Mouse (Mus musculus) testis, adult 2 months (tissue): ENCODE measurements around the gene P2ry6. TPM values are rescaled to one million over a fixed set of nuclear protein-coding genes. Genes with fewer than 3 reads are reported as not detected.

Source experiments
- H3K27ac ChIP-seq: fragments of 200-500 bp; 2 replicates; pipeline ENCODE4 v1.5.1; 2012; ENCODE audit warnings: low read depth, low read length; ENCODE audit not compliant: control insufficient read depth, insufficient read depth
- H3K27me3 ChIP-seq: fragments of 200-500 bp; 2 replicates; pipeline ENCODE4 v1.6.1; 2012; ENCODE audit warnings: mild to moderate bottlenecking, low read length, moderate library complexity; ENCODE audit not compliant: control insufficient read depth, insufficient read depth
- H3K36me3 ChIP-seq: fragments of 200-500 bp; 2 replicates; pipeline ENCODE4 v1.6.1; 2012; ENCODE audit warnings: mild to moderate bottlenecking, low read length; ENCODE audit not compliant: control insufficient read depth, insufficient read depth
- H3K4me1 ChIP-seq: fragments of 200-500 bp; 2 replicates; pipeline ENCODE4 v1.6.1; 2012; ENCODE audit warnings: low read length; ENCODE audit not compliant: control insufficient read depth, insufficient read depth
- H3K4me3 ChIP-seq: fragments of 200-500 bp; 2 replicates; pipeline ENCODE4 v1.5.1; 2012; ENCODE audit warnings: low read depth, mild to moderate bottlenecking, low read length, moderate library complexity, mixed read lengths; ENCODE audit not compliant: control insufficient read depth
- CTCF ChIP-seq: fragments of 200-500 bp; IDR thresholded peaks from 2 replicates; pipeline ENCODE4 v1.5.1; 2012; ENCODE audit warnings: low read depth, mild to moderate bottlenecking, inconsistent platforms, low read length, moderate library complexity; ENCODE audit not compliant: control insufficient read depth, insufficient read depth, insufficient replicate concordance
- POLR2A ChIP-seq: fragments of 200-500 bp; IDR thresholded peaks from 2 replicates; pipeline ENCODE4 v1.6.1; 2012; ENCODE audit warnings: low read depth, mild to moderate bottlenecking, inconsistent platforms, low read length, moderate library complexity; ENCODE audit not compliant: control insufficient read depth
- polyA plus RNA-seq: library from polyadenylated mRNA; depleted of rRNA; stranded (reverse); fragments of >200 nt; gene quantifications from 2 replicates; pipeline ENCODE4 v1.2.3, GENCODE M21; 2012

The P2ry6 gene
- polyA plus RNA-seq, 1 experiment = 2.9 TPM

DNA sequence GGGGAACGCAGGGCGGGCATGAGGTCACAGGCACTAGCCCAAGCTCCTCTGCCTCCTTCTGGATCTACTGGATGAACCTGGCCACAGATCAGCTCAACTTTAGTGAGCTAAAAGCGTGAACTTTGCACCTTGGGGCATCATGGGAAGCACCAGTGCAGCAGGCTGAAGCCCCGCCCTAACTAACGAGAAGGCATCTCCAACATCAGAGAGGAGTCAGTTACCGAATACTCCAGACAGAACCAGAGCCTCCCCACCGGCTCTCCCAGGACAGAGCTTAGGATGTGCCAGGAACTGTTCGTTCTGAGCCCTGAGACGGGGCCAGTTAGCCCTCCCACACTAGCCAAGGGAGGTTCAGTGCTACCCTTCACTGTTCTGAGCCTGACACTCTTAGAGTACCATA, 6.6 kb downstream of the P2ry6 start:
- TF ChIP-seq POLR2A (no peak), CTCF (no peak)
- no peak overlapping the region for H3K27ac ChIP-seq
- no peaks in the 10 kb centered on the region for H3K27me3 ChIP-seq
- H3K4me3 ChIP-seq = no peak overlapping the region
- no peaks in the 10 kb centered on the region for H3K36me3 ChIP-seq
- H3K4me1 ChIP-seq = peaks cover 4% of the 10 kb centered on the region

DNA sequence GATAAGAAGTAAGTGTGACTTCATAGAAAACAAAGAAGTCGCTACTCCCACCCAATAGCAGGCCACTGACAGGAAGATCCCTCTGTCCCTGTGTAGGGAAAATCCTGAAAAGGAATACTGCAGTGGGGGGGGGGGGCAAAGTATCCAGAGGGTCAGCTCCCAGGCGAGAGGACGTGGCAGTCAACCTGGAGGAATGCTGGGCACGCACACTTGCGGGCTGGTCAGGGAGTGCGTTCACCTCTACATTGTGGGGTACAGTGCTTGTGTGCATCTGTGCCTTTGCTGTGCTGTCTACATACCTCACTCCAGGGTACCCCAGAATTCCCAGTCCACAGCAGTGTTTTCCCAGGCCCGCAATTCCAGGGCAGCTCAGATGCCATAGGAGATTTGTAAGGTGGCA, 8.4 kb downstream of the P2ry6 start:
- no peak overlapping the region for H3K27ac ChIP-seq
- H3K4me3 ChIP-seq = no peak overlapping the region
- TF ChIP-seq POLR2A (no peak), CTCF (no peak)
- H3K4me1 ChIP-seq = peaks cover 4% of the 10 kb centered on the region
- no peaks in the 10 kb centered on the region for H3K27me3 ChIP-seq
- no peaks in the 10 kb centered on the region for H3K36me3 ChIP-seq

DNA sequence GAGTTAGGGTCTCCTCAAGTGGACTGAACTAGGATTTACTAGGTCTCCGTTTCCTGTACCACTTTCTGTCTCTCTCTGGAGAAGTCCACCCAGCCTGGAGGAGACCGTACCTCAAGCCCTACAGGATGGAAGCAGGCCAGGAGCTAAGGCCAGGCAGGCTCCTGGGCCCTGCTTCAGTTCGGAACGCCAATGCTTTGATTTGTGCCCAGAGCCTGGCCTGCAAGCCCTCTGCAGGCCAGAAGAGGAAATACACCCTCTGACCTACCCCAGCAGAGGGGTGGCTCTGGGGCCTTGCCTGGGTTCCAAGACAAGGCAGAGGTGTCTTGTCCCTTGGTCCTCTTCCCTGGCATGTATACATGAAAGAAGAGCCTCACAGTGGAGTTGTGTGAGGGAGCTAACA, 9.4 kb downstream of the P2ry6 start:
- no peaks in the 10 kb centered on the region for H3K27me3 ChIP-seq
- TF ChIP-seq CTCF (peak; percentile 80), POLR2A (no peak)
- no peak overlapping the region for H3K27ac ChIP-seq
- H3K4me3 ChIP-seq = no peak overlapping the region
- no peaks in the 10 kb centered on the region for H3K36me3 ChIP-seq
- peaks cover 4% of the 10 kb centered on the region for H3K4me1 ChIP-seq

GRCm38 (mm10) chr7:100964242-100964641, 10.2 kb downstream of the P2ry6 start:
- Histone ChIP-seq H3K27me3 (no peaks in the 10 kb centered on the region), H3K36me3 (no peaks in the 10 kb centered on the region), H3K27ac (no peak overlapping the region), H3K4me1 (no peaks in the 10 kb centered on the region; the same call in 1 of the 2 replicates), H3K4me3 (no peak overlapping the region)
- TF ChIP-seq POLR2A (no peak), CTCF (no peak)

GRCm38 (mm10) chr7:100963381-100963780, 11.1 kb downstream of the P2ry6 start:
- Histone ChIP-seq H3K36me3 (no peaks in the 10 kb centered on the region), H3K4me1 (no peaks in the 10 kb centered on the region)

GRCm38 (mm10) chr7:100961146-100961545, 13.3 kb downstream of the P2ry6 start:
- TF ChIP-seq POLR2A (no peak), CTCF (no peak)
- H3K36me3 ChIP-seq = no peaks in the 10 kb centered on the region
- 0 out of 2 replicates have a peak overlapping the region, but pooled peaks have one; percentile 7 for H3K27ac ChIP-seq
- H3K4me1 ChIP-seq = no peaks in the 10 kb centered on the region
- no peak overlapping the region for H3K4me3 ChIP-seq
- H3K27me3 ChIP-seq = no peaks in the 10 kb centered on the region

More at GRCm38 (mm10) chr7:100963381-100963780, 11.1 kb downstream of the P2ry6 start:
- no peak overlapping the region for H3K27ac ChIP-seq
- H3K27me3 ChIP-seq = no peaks in the 10 kb centered on the region
- no peak overlapping the region; the same call in 1 of the 2 replicates for H3K4me3 ChIP-seq
- no peak for TF ChIP-seq CTCF
- TF ChIP-seq POLR2A = no peak

GRCm38 (mm10) chr7:100960462-100960861, 14.0 kb downstream of the P2ry6 start:
- no peak overlapping the region for H3K4me3 ChIP-seq
- no peak for TF ChIP-seq POLR2A
- TF ChIP-seq CTCF = no peak
- no peak overlapping the region for H3K27ac ChIP-seq
- no peaks in the 10 kb centered on the region for H3K4me1 ChIP-seq
- no peaks in the 10 kb centered on the region for H3K36me3 ChIP-seq
- H3K27me3 ChIP-seq = no peaks in the 10 kb centered on the region

- H3K4me1 ChIP-seq = no peaks in the 10 kb centered on the region
- no peaks in the 10 kb centered on the region for H3K27me3 ChIP-seq
- H3K36me3 ChIP-seq = no peaks in the 10 kb centered on the region
- no peak overlapping the region for H3K27ac ChIP-seq
- TF ChIP-seq CTCF (no peak), POLR2A (no peak)
- no peak overlapping the region for H3K4me3 ChIP-seq
Observed at GRCm38 (mm10) chr7:100958426-100958825, 16.0 kb downstream of the P2ry6 start.
